ENCODE assay signal across 16 mouse cellular contexts in genomic region chr1:179578625-179579024, GRCm38 (mm10). TPM values are rescaled to one million over a fixed set of nuclear protein-coding genes. Genes with fewer than 3 reads are reported as not detected.
DNase-seq lines count a peak whose midpoint lies in the region; ATAC-seq and TF ChIP-seq lines count a peak whose summit lies in the region.
"Had no signal": no experiment of that assay in that cellular context is flagged by ENCODE, and none has a peak within 500 bp of the region (broad histone marks: within the 10 kb centered on the region; RNA-seq: fewer than 3 reads in every experiment).

No protein-coding gene starts in this region.

- H3K27me3 ChIP-seq in G1E (ENCODE audit: insufficient read depth, low read length): no peaks in the 10 kb centered on the region
- H3K27me3 ChIP-seq in liver, embryonic 14.5 days (ENCODE audit: control insufficient read depth, insufficient read depth, low read length): no peaks in the 10 kb centered on the region
- no peaks in the 10 kb centered on the region for H3K27me3 ChIP-seq in forebrain, postnatal 0 days (ENCODE audit: insufficient read depth, low read length)
- H3K27me3 ChIP-seq: hindbrain, embryonic 12.5 days; limb, embryonic 13.5 days had no signal

- no peak for TF ChIP-seq EP300 in liver, embryonic 14.5 days (IDR thresholded peaks at IDR 0.05; ENCODE audit: low read depth)

- H3K27ac ChIP-seq in liver, embryonic 14.5 days: no peak overlapping the region
- H3K27ac ChIP-seq in forebrain, postnatal 0 days (ENCODE audit: low read depth, low read length): no peak overlapping the region
- H3K27ac ChIP-seq: hindbrain, embryonic 12.5 days; limb, embryonic 13.5 days; macrophage had no signal

- no peaks in the 10 kb centered on the region for H3K9me3 ChIP-seq in G1E (replicated peaks)
- H3K9me3 ChIP-seq in liver, embryonic 14.5 days (ENCODE audit: control insufficient read depth, low read length): no peaks in the 10 kb centered on the region
- no peaks in the 10 kb centered on the region for H3K9me3 ChIP-seq in forebrain, postnatal 0 days (ENCODE audit: low read length)
- H3K9me3 ChIP-seq: hindbrain, embryonic 12.5 days; limb, embryonic 13.5 days had no signal

- ATAC-seq in G1E (ENCODE audit: extremely low read depth, insufficient number of reproducible peaks, low FRiP score, poor library complexity, severe bottlenecking): peak; percentile 59
- ATAC-seq in liver, embryonic 14.5 days (ENCODE audit: insufficient read depth): peak; percentile 21; the same call in 1 of the 2 replicates
- no peak for ATAC-seq in forebrain, postnatal 0 days

- peaks cover 59% of the 10 kb centered on the region for H3K36me3 ChIP-seq in G1E (replicated peaks)
- H3K36me3 ChIP-seq in liver, embryonic 14.5 days (replicated peaks; ENCODE audit: control insufficient read depth, insufficient read depth, low read depth): peaks cover 7% of the 10 kb centered on the region; the same call in 1 of the 2 replicates
- H3K36me3 ChIP-seq in forebrain, postnatal 0 days (ENCODE audit: insufficient read depth): peaks cover 13% of the 10 kb centered on the region

- no peak overlapping the region; the same call in 1 of the 2 replicates for H3K4me2 ChIP-seq in liver, embryonic 14.5 days (ENCODE audit: low read depth)
- no peak overlapping the region for H3K4me2 ChIP-seq in forebrain, postnatal 0 days (ENCODE audit: low read depth)
- H3K4me2 ChIP-seq: heart, embryonic 11.5 days; hindbrain, embryonic 12.5 days; limb, embryonic 13.5 days had no signal

- peak overlapping the region; percentile 56; the same call in 1 of the 2 replicates for H3K4me3 ChIP-seq in G1E (ENCODE audit: low read depth, low read length)
- H3K4me3 ChIP-seq in liver, embryonic 14.5 days (ENCODE audit: insufficient read depth in 1 of 2, low read depth in 2 of 2, low read length in 2 of 2): no peak overlapping the region
- no peak overlapping the region for H3K4me3 ChIP-seq in forebrain, postnatal 0 days (ENCODE audit: low read depth, low read length)
- H3K4me3 ChIP-seq: hindbrain, embryonic 12.5 days; limb, embryonic 13.5 days had no signal

- DNase-seq in CD4-positive, CD25-positive, alpha-beta regulatory T cell, adult 2 months (ENCODE audit: low read depth, low spot score): peak; percentile 69
- DNase-seq in G1E (ENCODE audit: low spot score): no peak
- DNase-seq in liver, embryonic 14.5 days (ENCODE audit: low read depth in 3 of 3, low spot score in 3 of 3): peak in 1 of 3 experiments; percentile 32
- DNase-seq in thymus, postnatal 0 days (ENCODE audit: low spot score): peak; percentile 78
- DNase-seq in left cerebral cortex, adult 18-20 months (ENCODE audit: low spot score in 2 of 2): no peak
- no peak for DNase-seq in forebrain, postnatal 0 days
- DNase-seq in adrenal gland, postnatal 25 days: no peak
- DNase-seq: cerebellum, postnatal 10 days; gastrocnemius, postnatal 14 days; kidney, adult 11 months; kidney, postnatal 4 days; right cerebral cortex, postnatal 4 days had no signal

- peaks cover 88% of the 10 kb centered on the region for H3K4me1 ChIP-seq in G1E (ENCODE audit: insufficient read depth, low read depth, low read length)
- H3K4me1 ChIP-seq in liver, embryonic 14.5 days (replicated peaks; ENCODE audit: control insufficient read depth in 2 of 2, insufficient read depth in 2 of 2, low read length in 1 of 2): peaks cover 14 to 44% of the 10 kb centered on the region in 2 experiments
- H3K4me1 ChIP-seq in forebrain, postnatal 0 days (ENCODE audit: insufficient read depth): peaks cover 11% of the 10 kb centered on the region

- no peak overlapping the region for H3K9ac ChIP-seq in liver, embryonic 14.5 days (replicated peaks)
- no peak overlapping the region for H3K9ac ChIP-seq in forebrain, postnatal 0 days
- H3K9ac ChIP-seq: hindbrain, embryonic 12.5 days; limb, embryonic 13.5 days had no signal

- 20% methylated on average over 6 of the region's 6 CpGs for WGBS in liver, embryonic 14.5 days (ENCODE audit: insufficient replicate concordance)
- 77% methylated on average over 6 of the region's 6 CpGs for WGBS in forebrain, postnatal 0 days

- TF ChIP-seq CTCF in G1E (IDR thresholded peaks at IDR 0.05; ENCODE audit: low read depth, low read length): no peak
- TF ChIP-seq CTCF in liver, embryonic 14.5 days (IDR thresholded peaks at IDR 0.05; ENCODE audit: low read depth): no peak
- no peak for TF ChIP-seq CTCF in forebrain, postnatal 0 days (IDR thresholded peaks at IDR 0.05; ENCODE audit: low read depth)

RNA-seq across cellular contexts. Expression of gene Cnst, which starts 32.5 kb away (rescaled TPM):
- total RNA-seq in G1E (2014; fragmentation: Nextera tagmentation) (27.1 TPM in 2 replicates), G1E (2017) (31.6 and 32.9 TPM in 2 replicates)
- 14.4 and 14.6 TPM in 2 replicates for polyA plus RNA-seq in G1E (2012)
- 7.5 and 9.5 TPM in 2 replicates for polyA plus RNA-seq in liver, embryonic 14.5 days (2012; rRNA removed)
- polyA plus RNA-seq in liver, embryonic 14.5 days (2014; fragmentation: Nextera tagmentation; extraction: Ambion mirVana): 10.2 and 11.6 TPM in 2 replicates
- polyA plus RNA-seq in thymus, postnatal 0 days (2015; fragmentation: Nextera tagmentation; extraction: Ambion mirVana): 18.0 and 18.8 TPM in 2 replicates
- total RNA-seq in left cerebral cortex, adult 18-20 months (2021): 10 to 100 TPM; 37.2 to 40.1 TPM
- total RNA-seq in forebrain, postnatal 0 days (2014; rRNA removed): 26.0 and 28.5 TPM in 2 replicates
- polyA plus RNA-seq in forebrain, postnatal 0 days (2015; fragmentation: Nextera tagmentation; extraction: Ambion mirVana): 8.6 and 12.8 TPM in 2 replicates
- total RNA-seq in adrenal gland, postnatal 25 days (2021): 43.4 and 60.7 TPM in 2 replicates

RNA-seq across cellular contexts. Expression of gene Tfb2m, which starts 32.6 kb away (rescaled TPM):
- total RNA-seq in G1E (2014; fragmentation: Nextera tagmentation): 29.4 and 39.8 TPM in 2 replicates
- total RNA-seq in G1E (2017): 40.5 and 51.9 TPM in 2 replicates
- 9.0 and 9.7 TPM in 2 replicates for polyA plus RNA-seq in G1E (2012)
- polyA plus RNA-seq in liver, embryonic 14.5 days (2012; rRNA removed): 4.0 and 6.5 TPM in 2 replicates
- 7.8 and 9.4 TPM in 2 replicates for polyA plus RNA-seq in liver, embryonic 14.5 days (2014; fragmentation: Nextera tagmentation; extraction: Ambion mirVana)
- polyA plus RNA-seq in thymus, postnatal 0 days (2015; fragmentation: Nextera tagmentation; extraction: Ambion mirVana): 38.5 and 39.6 TPM in 2 replicates
- total RNA-seq in left cerebral cortex, adult 18-20 months (2021): 10 to 100 TPM; 20.8 to 23.8 TPM
- total RNA-seq in forebrain, postnatal 0 days (2014; rRNA removed): 21.8 and 22.3 TPM in 2 replicates
- 45.9 and 47.3 TPM in 2 replicates for polyA plus RNA-seq in forebrain, postnatal 0 days (2015; fragmentation: Nextera tagmentation; extraction: Ambion mirVana)
- 45.1 and 48.6 TPM in 2 replicates for total RNA-seq in adrenal gland, postnatal 25 days (2021)

Comparison
In these comparisons a context has a peak if more than half of its experiments do, and no peak if none do; other contexts are left out.
1. DNase-seq: peak in CD4-positive, CD25-positive, alpha-beta regulatory T cell, adult 2 months (single experiment) and thymus, postnatal 0 days (single experiment); none in G1E (single experiment), left cerebral cortex, adult 18-20 months (0 of 2), forebrain, postnatal 0 days (single experiment) and adrenal gland, postnatal 25 days (single experiment).